Mouse (Mus musculus) midbrain, embryonic 10.5 days (tissue): ENCODE measurements around the gene Popdc2. TPM values are rescaled to one million over a fixed set of nuclear protein-coding genes. Genes with fewer than 3 reads are reported as not detected.

Experiments
- DNase-seq: peaks from one replicate; pipeline ENCODE4 v3.0.0-alpha.2; 2017; ENCODE audit warnings: low spot score
- H3K27ac ChIP-seq: fragments of 300-500 bp; sonication (generic); replicated peaks from 2 replicates; pipeline ENCODE4 v1.5.1; 2016; ENCODE audit warnings: mild to moderate bottlenecking
- H3K27me3 ChIP-seq: fragments of 300-500 bp; sonication (generic); 2 replicates; pipeline ENCODE4 v1.6.1; 2016; ENCODE audit warnings: low read depth, mild to moderate bottlenecking; ENCODE audit not compliant: poor library complexity, severe bottlenecking
- H3K36me3 ChIP-seq: fragments of 300-500 bp; sonication (generic); 2 replicates; pipeline ENCODE4 v1.6.1; 2016; ENCODE audit warnings: mild to moderate bottlenecking, moderate library complexity
- H3K4me1 ChIP-seq: fragments of 300-500 bp; sonication (generic); 2 replicates; pipeline ENCODE4 v1.6.1; 2016
- H3K4me3 ChIP-seq: fragments of 300-500 bp; sonication (generic); 2 replicates; pipeline ENCODE4 v1.5.1; 2016; ENCODE audit warnings: mild to moderate bottlenecking, moderate library complexity
- H3K9me3 ChIP-seq: fragments of 300-500 bp; sonication (generic); replicated peaks from 2 replicates; pipeline ENCODE4 v1.6.1; 2016; ENCODE audit warnings: mild to moderate bottlenecking
- WGBS: fragments of 180-500 bp; shearing (Covaris S2); methylation state at CpG from one replicate; pipeline ENCODE4 v1.1.7; 2016; 5-methylcytosine and 5-hydroxymethylcytosine counted together
- polyA plus RNA-seq: library from polyadenylated mRNA; unstranded; fragments of >200 nt; fragmentation: Nextera tagmentation; extraction: Ambion mirVana; gene quantifications from 2 replicates; pipeline ENCODE4 v1.2.1, GENCODE M21; 2016

Gene Popdc2
- polyA plus RNA-seq, 1 experiment from 2014 or later = 1.3 TPM

DNA sequence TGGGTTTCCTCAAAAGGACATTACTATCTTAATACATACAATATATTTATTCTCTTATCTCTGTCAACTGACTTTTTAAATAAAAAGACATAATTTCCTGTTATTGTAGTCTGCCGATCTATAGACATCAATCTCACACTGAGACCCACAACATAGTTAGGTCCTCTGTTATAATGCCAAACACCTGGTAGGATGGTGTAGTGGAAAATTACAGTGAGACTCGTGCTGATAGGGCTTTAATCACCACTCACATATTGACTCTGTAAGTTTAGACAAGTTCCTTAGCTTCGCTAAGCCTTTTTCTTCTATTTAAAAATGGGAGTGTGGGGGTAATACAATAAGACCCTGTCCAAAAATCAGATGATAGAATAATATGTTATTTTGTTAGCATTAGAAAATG lies 2.2 kb upstream of the Popdc2 start:
- WGBS = 79% methylated on average over 3 of the region's 3 CpGs
- DNase-seq = no peak
- peaks cover 20% of the 10 kb centered on the region for H3K4me1 ChIP-seq

DNA sequence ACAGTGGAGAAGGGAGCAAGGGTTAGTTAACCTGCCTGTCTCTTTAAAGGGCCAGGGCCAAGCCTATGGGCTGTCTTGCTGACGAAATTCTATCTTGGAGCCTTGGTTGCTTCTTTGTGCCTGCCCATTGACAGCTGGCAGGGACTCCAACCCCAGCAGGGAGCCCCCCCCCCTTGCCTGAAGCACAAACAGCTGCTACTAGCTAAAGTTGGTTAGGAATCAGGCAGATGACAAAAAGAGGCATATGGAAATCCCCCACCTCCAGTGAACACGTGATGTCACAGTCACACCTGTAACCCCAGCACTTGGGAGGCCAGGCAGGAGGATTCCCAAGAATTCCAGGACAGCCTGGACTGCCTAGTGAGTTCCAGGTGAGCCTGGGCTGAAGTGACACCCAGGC lies 1.7 kb upstream of the Popdc2 start:
- Histone ChIP-seq H3K27me3 (no peaks in the 10 kb centered on the region), H3K9me3 (no peaks in the 10 kb centered on the region), H3K36me3 (0 out of 2 replicates have a peak, but pooled peaks cover 2% of the 10 kb centered on the region), H3K27ac (no peak overlapping the region), H3K4me1 (peaks cover 20% of the 10 kb centered on the region), H3K4me3 (no peak overlapping the region)
- DNase-seq = no peak
- 36% methylated on average over 2 of the region's 2 CpGs for WGBS

More for the DNA sequence above, 2.2 kb upstream of the Popdc2 start:
- H3K4me3 ChIP-seq = no peak overlapping the region
- H3K27ac ChIP-seq = no peak overlapping the region
- 0 out of 2 replicates have a peak, but pooled peaks cover 2% of the 10 kb centered on the region for H3K36me3 ChIP-seq
- H3K9me3 ChIP-seq = no peaks in the 10 kb centered on the region
- no peaks in the 10 kb centered on the region for H3K27me3 ChIP-seq

DNA sequence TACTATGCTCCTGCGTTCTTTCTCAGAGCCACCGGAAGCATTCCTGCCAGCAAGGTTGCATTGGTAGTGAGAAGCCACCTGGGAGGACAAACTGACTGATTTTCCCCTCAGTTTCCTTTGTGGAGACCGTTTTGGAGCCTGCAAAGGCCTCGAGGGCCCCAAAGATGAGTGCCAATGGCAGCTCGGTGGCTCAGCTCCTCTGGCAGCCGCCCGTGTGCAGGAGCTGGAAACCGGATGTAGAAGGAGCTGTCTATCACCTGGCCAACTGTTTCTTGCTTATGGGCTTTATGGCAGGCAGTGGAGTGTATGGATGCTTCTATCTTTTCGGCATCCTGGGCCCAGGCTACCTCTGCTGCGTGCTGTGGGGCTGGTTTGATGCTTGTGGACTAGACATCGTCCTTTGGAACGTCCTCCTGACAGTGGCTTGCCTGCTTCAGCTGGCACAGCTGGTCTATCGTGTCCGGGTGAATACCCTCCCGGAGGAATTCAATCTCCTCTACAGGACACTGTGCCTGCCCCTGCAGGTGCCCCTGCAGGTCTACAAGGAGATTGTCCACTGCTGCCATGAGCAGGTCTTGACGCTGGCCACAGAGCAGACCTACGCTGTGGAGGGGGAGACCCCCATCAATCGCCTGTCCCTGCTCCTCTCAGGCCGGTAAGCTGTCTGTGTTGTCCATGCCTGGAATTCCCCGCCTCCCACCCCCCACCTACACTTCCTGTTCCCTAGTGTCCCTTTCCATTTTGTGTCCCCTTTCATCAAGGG lies 665 bp downstream of the Popdc2 start:
- WGBS = 85% methylated on average over 20 of the region's 20 CpGs
- Histone ChIP-seq H3K4me1 (peaks cover 20% of the 10 kb centered on the region), H3K36me3 (no peaks in the 10 kb centered on the region), H3K27me3 (no peaks in the 10 kb centered on the region), H3K27ac (no peak overlapping the region), H3K9me3 (no peaks in the 10 kb centered on the region), H3K4me3 (no peak overlapping the region)
- no peak for DNase-seq

DNA sequence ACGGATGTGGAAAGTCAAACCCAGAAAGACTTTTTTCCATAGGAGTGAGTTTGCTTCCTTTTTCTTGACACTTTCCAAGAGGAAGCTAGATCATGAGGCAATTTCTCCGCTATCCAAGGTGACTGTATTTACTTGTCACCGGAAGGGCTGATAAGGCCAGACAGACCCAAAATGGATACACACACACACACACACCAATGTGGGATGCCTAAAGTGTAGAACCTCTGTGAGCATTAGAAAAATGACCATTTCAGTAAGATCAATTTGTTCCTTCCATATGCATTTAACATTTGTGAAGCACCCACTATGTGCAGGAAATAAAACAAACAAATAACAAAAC lies 1.2 kb downstream of the Popdc2 start:
- DNase-seq = no peak
- Histone ChIP-seq H3K36me3 (no peaks in the 10 kb centered on the region), H3K4me1 (peaks cover 20% of the 10 kb centered on the region), H3K27me3 (no peaks in the 10 kb centered on the region), H3K27ac (no peak overlapping the region), H3K4me3 (no peak overlapping the region), H3K9me3 (no peaks in the 10 kb centered on the region)
- 88% methylated on average over 3 of the region's 3 CpGs for WGBS

DNA sequence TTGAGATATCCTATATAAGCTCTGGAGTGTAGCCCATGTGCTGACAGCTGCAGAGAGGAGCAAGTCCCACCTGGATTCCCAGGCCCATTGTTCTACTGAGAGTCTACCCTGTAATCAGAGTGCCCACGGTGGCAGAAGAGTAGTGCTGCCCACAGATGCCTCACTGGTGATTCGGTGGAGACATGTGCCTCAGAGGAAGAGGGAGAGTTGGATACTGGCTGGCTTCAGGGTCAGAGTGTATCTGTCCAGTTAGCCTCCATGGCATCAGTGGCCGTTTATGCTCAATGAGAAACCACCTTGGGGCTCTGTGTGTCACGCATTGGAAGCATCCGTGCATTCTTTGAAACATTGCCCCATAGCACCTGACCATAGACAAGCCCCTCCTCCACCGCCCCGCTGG lies 1.6 kb downstream of the Popdc2 start:
- H3K4me3 ChIP-seq = no peak overlapping the region
- no peaks in the 10 kb centered on the region for H3K36me3 ChIP-seq
- H3K27ac ChIP-seq = no peak overlapping the region
- no peaks in the 10 kb centered on the region for H3K9me3 ChIP-seq
- H3K27me3 ChIP-seq = no peaks in the 10 kb centered on the region
- 86% methylated on average over 7 of the region's 7 CpGs for WGBS
- no peak for DNase-seq
- peaks cover 23% of the 10 kb centered on the region for H3K4me1 ChIP-seq

DNA sequence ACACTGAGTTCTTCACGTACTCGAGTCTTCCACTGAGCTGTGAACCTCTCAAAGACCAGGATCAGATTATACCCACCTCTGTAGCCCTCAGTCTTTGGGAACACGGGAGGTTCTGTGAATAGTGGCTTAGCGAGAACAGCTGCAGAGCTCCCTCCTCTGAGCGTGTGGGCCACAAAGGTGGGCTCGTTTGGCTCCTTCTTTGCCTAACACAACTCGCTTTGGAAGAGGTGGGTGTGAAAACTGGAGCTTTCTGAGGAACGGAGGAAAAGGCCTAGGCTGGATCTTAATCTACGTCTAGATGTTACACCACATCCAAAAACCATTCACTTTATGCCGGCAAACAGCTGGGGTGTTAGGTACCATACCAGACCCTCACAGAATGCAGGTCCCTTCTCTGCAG lies 3.4 kb downstream of the Popdc2 start:
- H3K4me3 ChIP-seq = no peak overlapping the region
- no peaks in the 10 kb centered on the region for H3K9me3 ChIP-seq
- no peaks in the 10 kb centered on the region for H3K27me3 ChIP-seq
- H3K4me1 ChIP-seq = peaks cover 19% of the 10 kb centered on the region
- no peak for DNase-seq
- no peaks in the 10 kb centered on the region for H3K36me3 ChIP-seq
- H3K27ac ChIP-seq = no peak overlapping the region
- WGBS = 93% methylated on average over 10 of the region's 10 CpGs

DNA sequence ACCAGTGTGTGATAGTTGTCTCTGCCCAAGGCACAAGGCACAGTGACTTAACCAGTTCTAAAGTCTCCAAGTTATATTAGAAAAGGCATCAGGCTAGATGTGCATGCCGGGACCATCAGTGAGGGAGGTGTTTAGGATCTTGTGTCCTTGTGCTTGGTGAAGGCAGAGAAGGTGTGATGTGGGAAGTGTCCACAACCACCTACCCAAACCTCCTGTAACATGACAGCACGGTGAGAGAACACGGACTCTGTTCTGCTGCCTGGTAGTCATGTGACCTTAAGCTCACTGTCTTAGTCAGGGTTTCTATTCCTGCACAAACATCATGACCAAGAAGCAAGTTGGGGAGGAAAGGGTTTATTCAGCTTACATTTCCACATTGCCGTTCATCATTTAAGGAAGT lies 4.2 kb downstream of the Popdc2 start:
- Histone ChIP-seq H3K4me1 (peaks cover 18% of the 10 kb centered on the region), H3K27me3 (no peaks in the 10 kb centered on the region), H3K36me3 (no peaks in the 10 kb centered on the region), H3K27ac (no peak overlapping the region), H3K4me3 (no peak overlapping the region), H3K9me3 (no peaks in the 10 kb centered on the region)
- DNase-seq = no peak
- 87% methylated on average over 4 of the region's 4 CpGs for WGBS

DNA sequence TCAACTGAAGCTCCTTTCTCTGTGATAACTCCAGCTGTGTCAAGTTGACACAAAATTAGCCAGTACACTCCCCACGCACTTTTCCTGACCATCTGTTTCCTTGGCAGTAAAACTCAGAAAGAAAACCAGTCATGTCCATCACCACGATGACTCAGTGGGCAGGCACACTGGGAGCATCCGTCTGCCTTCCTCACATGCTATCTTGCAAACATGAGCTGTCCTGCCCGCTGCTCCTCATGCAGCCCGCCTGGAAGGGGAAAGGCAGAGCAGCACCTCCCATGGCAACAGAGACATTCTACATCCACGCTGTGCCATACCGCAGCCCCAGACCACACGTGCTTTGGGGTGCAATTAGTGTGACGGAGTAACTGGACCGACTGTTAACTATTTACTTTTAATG lies 6.3 kb downstream of the Popdc2 start:
- WGBS = 83% methylated on average over 10 of the region's 10 CpGs
- Histone ChIP-seq H3K36me3 (no peaks in the 10 kb centered on the region), H3K4me3 (no peak overlapping the region), H3K9me3 (no peaks in the 10 kb centered on the region), H3K27ac (no peak overlapping the region), H3K27me3 (no peaks in the 10 kb centered on the region), H3K4me1 (0 out of 2 replicates have a peak, but pooled peaks cover 3% of the 10 kb centered on the region)
- no peak for DNase-seq

DNA sequence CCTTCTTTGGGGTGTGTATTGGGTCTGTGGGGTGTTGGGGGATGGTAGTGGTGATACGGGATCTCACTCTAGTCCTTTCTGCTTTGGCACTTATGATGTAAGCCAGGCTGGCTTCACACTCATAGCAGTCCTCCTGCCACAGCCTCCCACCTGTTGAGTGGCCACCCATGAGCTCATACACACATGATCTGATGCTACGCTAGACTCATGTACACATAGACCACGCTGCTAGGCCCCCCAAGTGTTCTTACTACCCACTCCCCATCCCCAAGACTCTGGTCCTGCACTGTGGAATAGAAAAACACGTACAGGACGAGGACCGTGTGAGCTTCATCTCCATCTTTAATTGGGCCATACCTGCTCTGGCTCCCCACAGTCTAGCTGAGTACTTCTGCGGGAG lies 7.0 kb downstream of the Popdc2 start:
- H3K27me3 ChIP-seq = no peaks in the 10 kb centered on the region
- no peaks in the 10 kb centered on the region for H3K9me3 ChIP-seq
- H3K27ac ChIP-seq = no peak overlapping the region
- H3K4me3 ChIP-seq = no peak overlapping the region
- H3K36me3 ChIP-seq = no peaks in the 10 kb centered on the region
- WGBS = 87% methylated on average over 7 of the region's 7 CpGs
- no peak for DNase-seq
- 0 out of 2 replicates have a peak, but pooled peaks cover 3% of the 10 kb centered on the region for H3K4me1 ChIP-seq

DNA sequence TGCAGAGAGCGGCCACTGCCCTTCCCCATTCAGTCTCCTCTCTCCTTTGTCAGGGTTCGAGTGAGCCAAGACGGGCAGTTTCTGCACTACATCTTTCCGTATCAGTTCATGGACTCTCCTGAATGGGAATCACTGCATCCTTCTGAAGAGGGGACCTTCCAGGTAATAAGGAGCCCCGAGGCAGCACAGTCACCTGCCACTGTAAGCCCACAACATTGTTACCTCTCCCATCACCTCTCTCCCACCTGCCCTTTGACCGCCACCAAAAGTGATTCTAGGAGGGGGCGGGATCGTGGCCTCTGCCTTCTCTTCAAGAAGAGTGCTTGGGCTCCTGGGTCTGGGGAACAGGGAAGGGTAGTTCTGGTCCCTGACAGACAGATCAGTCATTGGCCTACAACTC lies 7.4 kb downstream of the Popdc2 start:
- H3K4me1 ChIP-seq = 0 out of 2 replicates have a peak, but pooled peaks cover 3% of the 10 kb centered on the region
- no peaks in the 10 kb centered on the region for H3K36me3 ChIP-seq
- no peak overlapping the region for H3K27ac ChIP-seq
- DNase-seq = no peak
- no peaks in the 10 kb centered on the region for H3K27me3 ChIP-seq
- H3K4me3 ChIP-seq = no peak overlapping the region
- 89% methylated on average over 8 of the region's 8 CpGs for WGBS
- H3K9me3 ChIP-seq = no peaks in the 10 kb centered on the region

DNA sequence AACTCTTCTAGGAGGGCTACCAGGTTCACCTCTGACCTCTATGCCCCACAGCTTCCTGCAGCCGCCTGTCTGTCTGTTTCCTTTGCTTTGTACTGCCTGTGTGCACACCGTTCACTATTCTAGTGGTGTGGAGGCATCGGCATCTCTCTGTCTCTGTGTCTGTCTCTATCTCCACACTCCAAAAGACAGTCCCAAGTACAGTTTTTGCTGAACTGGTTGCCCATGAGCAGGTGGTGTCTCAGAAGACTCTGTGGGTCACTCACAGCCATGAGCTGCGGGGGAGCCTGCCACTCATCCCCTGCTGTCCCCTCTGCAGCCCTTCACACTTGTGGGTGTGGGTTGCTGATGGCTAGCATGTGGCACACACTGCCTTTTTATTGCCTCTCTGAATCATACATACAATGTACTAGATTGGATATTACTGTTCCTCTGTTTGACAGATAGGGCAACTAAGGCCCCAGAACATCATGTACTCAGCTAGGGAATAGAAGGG lies 8.0 kb downstream of the Popdc2 start:
- no peak for DNase-seq
- WGBS = 76% methylated on average over 4 of the region's 4 CpGs
- Histone ChIP-seq H3K36me3 (no peaks in the 10 kb centered on the region), H3K27me3 (no peaks in the 10 kb centered on the region), H3K9me3 (no peaks in the 10 kb centered on the region), H3K4me3 (no peak overlapping the region), H3K4me1 (0 out of 2 replicates have a peak, but pooled peaks cover 3% of the 10 kb centered on the region), H3K27ac (0 out of 2 replicates have a peak overlapping the region, but pooled peaks have one; percentile 9)

DNA sequence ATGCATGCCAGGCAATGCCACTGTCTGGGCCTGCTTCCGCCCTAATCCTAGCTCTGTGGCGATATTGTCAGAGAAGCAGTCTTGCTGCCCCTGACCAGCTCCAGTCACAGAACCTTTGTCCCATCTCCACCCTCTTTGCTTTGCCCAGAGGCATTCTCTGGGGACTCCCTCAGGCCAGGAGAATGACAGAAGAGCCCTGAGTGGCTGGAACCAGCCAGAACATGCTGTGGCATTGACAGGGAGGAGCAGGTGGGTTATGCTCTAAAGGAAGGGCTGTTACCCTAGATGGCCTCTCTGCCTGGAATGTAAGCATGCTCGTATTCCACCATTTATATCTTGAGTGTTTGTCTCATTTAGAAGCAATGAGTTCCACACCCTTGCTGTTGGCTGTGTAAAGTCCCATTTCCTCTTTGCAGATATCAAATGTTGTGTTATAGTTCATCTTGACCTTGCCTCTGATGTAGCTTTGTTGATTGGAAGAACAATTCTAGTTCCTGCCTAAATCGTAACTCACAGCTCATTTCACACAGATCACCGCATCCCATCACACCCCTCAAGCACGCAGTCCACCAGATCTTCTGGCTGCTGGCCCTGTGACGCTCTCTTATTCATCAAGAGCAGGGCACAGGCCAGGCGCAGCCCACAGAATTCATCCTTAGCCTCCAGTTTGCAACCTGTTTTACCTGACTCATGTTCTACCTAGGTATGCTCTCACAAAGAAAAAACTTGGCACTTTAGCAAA lies 8.8 kb downstream of the Popdc2 start:
- H3K36me3 ChIP-seq = no peaks in the 10 kb centered on the region
- H3K27ac ChIP-seq = peak overlapping the region; percentile 46; the same call in 1 of the 2 replicates
- H3K4me3 ChIP-seq = no peak overlapping the region
- H3K27me3 ChIP-seq = no peaks in the 10 kb centered on the region
- 91% methylated on average over 8 of the region's 8 CpGs for WGBS
- DNase-seq = no peak
- H3K9me3 ChIP-seq = no peaks in the 10 kb centered on the region
- 0 out of 2 replicates have a peak, but pooled peaks cover 5% of the 10 kb centered on the region for H3K4me1 ChIP-seq

DNA sequence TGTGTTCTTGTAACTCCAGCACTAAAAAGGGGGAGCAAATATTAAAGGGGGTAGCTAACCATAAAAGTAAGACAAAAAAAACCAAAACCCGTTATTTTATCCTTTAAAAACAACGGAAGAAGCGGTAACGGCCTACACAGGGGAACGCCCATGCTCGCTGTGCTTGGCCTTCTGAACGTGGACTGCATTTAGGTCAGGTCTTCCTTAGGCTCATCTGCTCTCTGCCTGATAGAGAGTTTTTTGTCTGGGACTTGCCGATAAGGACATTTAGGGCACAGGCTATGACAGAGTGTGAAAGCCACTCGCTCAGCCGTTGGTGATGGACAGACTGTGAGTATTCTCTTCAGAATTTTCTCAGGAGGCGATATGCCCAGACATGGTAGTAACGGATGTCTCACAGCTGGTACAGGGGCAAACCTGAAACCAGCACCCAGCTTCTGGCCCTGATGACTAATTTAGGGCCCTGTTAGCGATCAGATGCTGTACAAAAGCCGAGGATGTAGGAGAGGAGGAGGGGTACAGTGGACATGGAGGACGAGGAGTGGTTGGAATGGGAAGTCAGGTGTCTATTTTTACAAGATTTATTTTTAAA lies 9.8 kb downstream of the Popdc2 start:
- Histone ChIP-seq H3K4me1 (peaks cover 14% of the 10 kb centered on the region), H3K27me3 (no peaks in the 10 kb centered on the region), H3K9me3 (no peaks in the 10 kb centered on the region), H3K36me3 (no peaks in the 10 kb centered on the region), H3K27ac (no peak overlapping the region), H3K4me3 (no peak overlapping the region)
- WGBS = 90% methylated on average over 15 of the region's 15 CpGs
- DNase-seq = no peak
